Comparison of ENCODE assay signal across 12 mouse cellular contexts in genomic region chr15:98724441-98724840, GRCm38 (mm10). TPM values are rescaled to one million over a fixed set of nuclear protein-coding genes. Genes with fewer than 3 reads are reported as not detected.
DNase-seq lines count a peak whose midpoint lies in the region; ATAC-seq lines count a peak whose summit lies in the region.
"Had no signal": no experiment of that assay in that cellular context is flagged by ENCODE, and none has a peak within 500 bp of the region (broad histone marks: within the 10 kb centered on the region; RNA-seq: fewer than 3 reads in every experiment).

No protein-coding gene starts in this region.

- DNase-seq in hindbrain, embryonic 10.5 days (ENCODE audit: low spot score), result no peak
- no peak for DNase-seq in hindbrain, embryonic 11.5 days (ENCODE audit: low spot score)
- DNase-seq in right cerebral cortex, postnatal 4 days, result peak; percentile 20
- no peak for DNase-seq in right cerebral cortex, postnatal 36 days (ENCODE audit: low spot score in 2 of 2)
- no peak for DNase-seq in limb, embryonic 10.5 days (ENCODE audit: low spot score)
- DNase-seq in retina, embryonic 14.5 days (ENCODE audit: low spot score), result no peak
- DNase-seq in cerebellum, adult 11-12 months, result no peak
- no peak for DNase-seq in adrenal gland, adult (ENCODE audit: inconsistent age in 2 of 2, low spot score in 1 of 2)
- DNase-seq: embryo, embryonic 11 days; right cerebral cortex, postnatal 14 days had no signal

- no peaks in the 10 kb centered on the region for H3K36me3 ChIP-seq in hindbrain, embryonic 10.5 days
- H3K36me3 ChIP-seq in hindbrain, embryonic 11.5 days (ENCODE audit: control insufficient read depth, insufficient read depth, low read length), result no peaks in the 10 kb centered on the region
- no peaks in the 10 kb centered on the region for H3K36me3 ChIP-seq in limb, embryonic 10.5 days
- H3K36me3 ChIP-seq: liver, embryonic 15.5 days had no signal

- peaks cover 60% of the 10 kb centered on the region for H3K4me1 ChIP-seq in hindbrain, embryonic 10.5 days (replicated peaks)
- peaks cover 5% of the 10 kb centered on the region; the same call in 1 of the 2 replicates for H3K4me1 ChIP-seq in hindbrain, embryonic 11.5 days (replicated peaks; ENCODE audit: control insufficient read depth, insufficient read depth, low read length)
- H3K4me1 ChIP-seq in limb, embryonic 10.5 days, result peaks cover 57% of the 10 kb centered on the region

- H3K4me2 ChIP-seq in hindbrain, embryonic 11.5 days (replicated peaks; ENCODE audit: low read depth, low read length), result no peak overlapping the region
- H3K4me2 ChIP-seq: liver, embryonic 15.5 days had no signal

- ATAC-seq in hindbrain, embryonic 11.5 days (ENCODE audit: low FRiP score), result no peak
- ATAC-seq: CD4-positive, CD25-positive, alpha-beta regulatory T cell, adult 4 months had no signal

- no peak overlapping the region for H3K9ac ChIP-seq in hindbrain, embryonic 11.5 days (ENCODE audit: low read depth, low read length)
- H3K9ac ChIP-seq: liver, embryonic 15.5 days had no signal

- WGBS in hindbrain, embryonic 10.5 days, result 33% methylated on average over 19 of the region's 19 CpGs
- 30% methylated on average over 19 of the region's 19 CpGs for WGBS in hindbrain, embryonic 11.5 days
- 31% methylated on average over 19 of the region's 19 CpGs for WGBS in limb, embryonic 10.5 days

- H3K27me3 ChIP-seq in hindbrain, embryonic 10.5 days (ENCODE audit: insufficient read depth, poor library complexity, severe bottlenecking), result peaks cover 65% of the 10 kb centered on the region
- H3K27me3 ChIP-seq in hindbrain, embryonic 11.5 days (ENCODE audit: control insufficient read depth, insufficient read depth, low read length), result peaks cover 11% of the 10 kb centered on the region; the same call in 1 of the 2 replicates
- H3K27me3 ChIP-seq in limb, embryonic 10.5 days (ENCODE audit: low read depth, poor library complexity, severe bottlenecking), result peaks cover 14% of the 10 kb centered on the region

- peak overlapping the region; percentile 29 for H3K4me3 ChIP-seq in hindbrain, embryonic 10.5 days
- no peak overlapping the region for H3K4me3 ChIP-seq in hindbrain, embryonic 11.5 days (ENCODE audit: low read depth, low read length)
- H3K4me3 ChIP-seq in limb, embryonic 10.5 days, result 0 out of 2 replicates have a peak overlapping the region, but pooled peaks have one; percentile 16
- H3K4me3 ChIP-seq: liver, embryonic 15.5 days had no signal

- H3K9me3 ChIP-seq in hindbrain, embryonic 10.5 days, result no peaks in the 10 kb centered on the region
- no peaks in the 10 kb centered on the region for H3K9me3 ChIP-seq in hindbrain, embryonic 11.5 days (ENCODE audit: control insufficient read depth, low read length)
- H3K9me3 ChIP-seq in limb, embryonic 10.5 days (replicated peaks), result no peaks in the 10 kb centered on the region
- H3K9me3 ChIP-seq: liver, embryonic 15.5 days had no signal

- H3K27ac ChIP-seq in hindbrain, embryonic 10.5 days, result no peak overlapping the region
- H3K27ac ChIP-seq in hindbrain, embryonic 11.5 days (ENCODE audit: low read depth, low read length), result no peak overlapping the region
- no peak overlapping the region for H3K27ac ChIP-seq in limb, embryonic 10.5 days
- H3K27ac ChIP-seq: liver, embryonic 15.5 days had no signal

RNA-seq across cellular contexts. Expression of gene Fkbp11, which starts 3.6 kb away (rescaled TPM):
- 12.9 and 15.9 TPM in 2 replicates for polyA plus RNA-seq in hindbrain, embryonic 10.5 days (2016; fragmentation: Nextera tagmentation; extraction: Ambion mirVana)
- polyA plus RNA-seq in hindbrain, embryonic 11.5 days (2014; fragmentation: Nextera tagmentation; extraction: Ambion mirVana), result 13.0 and 15.5 TPM in 2 replicates
- polyA plus RNA-seq in limb, embryonic 10.5 days (2016; fragmentation: Nextera tagmentation; extraction: Ambion mirVana), result 26.8 and 28.9 TPM in 2 replicates

RNA-seq across cellular contexts. Expression of gene Ccdc65, which starts 16.4 kb away (rescaled TPM):
- 1.7 and 3.1 TPM in 2 replicates for polyA plus RNA-seq in hindbrain, embryonic 10.5 days (2016; fragmentation: Nextera tagmentation; extraction: Ambion mirVana)
- 2.4 and 3.0 TPM in 2 replicates for polyA plus RNA-seq in hindbrain, embryonic 11.5 days (2014; fragmentation: Nextera tagmentation; extraction: Ambion mirVana)
- polyA plus RNA-seq in limb, embryonic 10.5 days (2016; fragmentation: Nextera tagmentation; extraction: Ambion mirVana), result 0.34 and 0.64 TPM in 2 replicates
- polyA plus RNA-seq: CD4-positive, CD25-positive, alpha-beta regulatory T cell, adult 4 months; liver, embryonic 15.5 days had no signal

RNA-seq across cellular contexts. Expression of gene Arf3, which starts 38.6 kb away (rescaled TPM):
- 42.6 and 45.1 TPM in 2 replicates for polyA plus RNA-seq in hindbrain, embryonic 10.5 days (2016; fragmentation: Nextera tagmentation; extraction: Ambion mirVana)
- polyA plus RNA-seq in hindbrain, embryonic 11.5 days (2014; fragmentation: Nextera tagmentation; extraction: Ambion mirVana), result 32.3 and 33.2 TPM in 2 replicates
- polyA plus RNA-seq in limb, embryonic 10.5 days (2016; fragmentation: Nextera tagmentation; extraction: Ambion mirVana), result 44.3 and 49.1 TPM in 2 replicates

RNA-seq across cellular contexts. Expression of gene Rnd1, which starts 47.2 kb away (rescaled TPM):
- 3.7 and 5.8 TPM in 2 replicates for polyA plus RNA-seq in hindbrain, embryonic 10.5 days (2016; fragmentation: Nextera tagmentation; extraction: Ambion mirVana)
- 5.2 and 5.9 TPM in 2 replicates for polyA plus RNA-seq in hindbrain, embryonic 11.5 days (2014; fragmentation: Nextera tagmentation; extraction: Ambion mirVana)
- polyA plus RNA-seq in limb, embryonic 10.5 days (2016; fragmentation: Nextera tagmentation; extraction: Ambion mirVana), result 0.38 and 0.62 TPM in 2 replicates

RNA-seq across cellular contexts. Expression of gene Wnt10b, which starts 53.5 kb away (rescaled TPM):
- 0.21 and 0.44 TPM in 2 replicates for polyA plus RNA-seq in hindbrain, embryonic 10.5 days (2016; fragmentation: Nextera tagmentation; extraction: Ambion mirVana)
- polyA plus RNA-seq in hindbrain, embryonic 11.5 days (2014; fragmentation: Nextera tagmentation; extraction: Ambion mirVana), result 0.54 and 0.57 TPM in 2 replicates
- polyA plus RNA-seq in limb, embryonic 10.5 days (2016; fragmentation: Nextera tagmentation; extraction: Ambion mirVana), result 0.62 and 0.99 TPM in 2 replicates
- polyA plus RNA-seq: CD4-positive, CD25-positive, alpha-beta regulatory T cell, adult 4 months; liver, embryonic 15.5 days had no signal
